Mouse (Mus musculus) forelimb bud, embryonic 11.5 days (tissue): Measurements from ENCODE around the gene Chst11.
"Not testable (repeated sequence)": the region's sequence is repeated elsewhere in the genome, so short reads cannot be mapped to it uniquely, and the experiment has no call there.

ENCODE experiments used
- DNase-seq: peaks from one replicate; pipeline ENCODE4 v3.0.0-alpha.2; 2012; ENCODE audit warnings: low read depth, low spot score

Gene Chst11

DNA sequence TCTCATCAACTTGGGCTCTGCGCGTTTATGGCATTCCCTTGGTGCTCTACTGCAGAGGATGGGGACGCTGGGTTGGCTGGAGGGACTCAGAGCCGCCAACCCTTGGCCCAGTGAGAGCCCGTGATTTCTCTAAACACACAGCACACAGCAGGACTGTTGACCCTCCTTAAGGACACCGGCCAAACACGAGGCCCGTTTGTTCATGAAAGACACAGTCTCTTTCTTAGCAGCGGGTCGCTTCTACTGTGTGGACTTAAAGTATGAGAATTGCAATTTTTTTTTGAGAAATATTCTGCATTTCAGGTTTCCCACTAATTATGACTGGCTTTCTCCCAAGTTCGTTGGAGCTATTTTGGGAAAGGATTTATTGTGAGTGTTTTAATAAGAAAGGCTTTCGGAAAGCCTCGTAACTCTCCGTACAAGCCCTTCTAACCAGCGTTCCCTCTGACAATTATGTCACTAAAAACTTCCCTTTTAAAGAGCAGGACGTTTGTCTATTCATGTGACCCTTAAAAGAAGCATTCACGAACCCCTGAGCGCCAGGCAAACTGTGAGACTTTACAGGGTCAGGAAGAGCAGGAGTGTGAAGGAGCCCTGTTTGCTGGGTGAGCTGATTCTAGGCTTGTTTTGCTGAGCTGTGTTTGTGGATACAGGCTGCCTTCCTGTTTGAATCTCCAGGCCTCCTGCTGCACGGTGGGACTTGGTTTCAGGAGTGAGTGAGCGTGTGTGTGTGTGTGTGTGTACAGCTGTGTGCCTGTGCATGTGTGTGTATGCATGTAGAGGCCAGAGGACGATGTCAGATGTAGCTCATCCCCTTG lies 122.8 kb downstream of the Chst11 start:
- no peak for DNase-seq

DNA sequence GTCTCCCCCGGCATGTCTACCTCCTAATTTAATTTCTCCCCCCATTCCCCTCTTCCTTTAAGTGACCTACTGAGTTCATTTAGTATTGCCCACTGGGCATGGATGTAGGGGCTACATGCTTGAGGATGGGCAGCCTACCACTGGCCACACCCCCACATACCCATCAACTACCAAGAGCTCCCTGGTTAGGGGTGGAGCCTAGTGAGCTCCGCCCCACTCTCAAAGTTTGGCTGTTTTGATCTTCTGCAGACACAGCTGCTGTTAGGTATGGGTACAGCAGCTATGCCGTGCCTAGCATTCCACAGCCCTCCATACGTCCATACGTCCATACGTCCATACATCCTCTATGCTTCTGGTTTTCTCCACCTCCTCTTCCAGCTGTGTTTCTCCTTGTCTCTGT lies 123.6 kb downstream of the Chst11 start:
- no peak for DNase-seq

DNA sequence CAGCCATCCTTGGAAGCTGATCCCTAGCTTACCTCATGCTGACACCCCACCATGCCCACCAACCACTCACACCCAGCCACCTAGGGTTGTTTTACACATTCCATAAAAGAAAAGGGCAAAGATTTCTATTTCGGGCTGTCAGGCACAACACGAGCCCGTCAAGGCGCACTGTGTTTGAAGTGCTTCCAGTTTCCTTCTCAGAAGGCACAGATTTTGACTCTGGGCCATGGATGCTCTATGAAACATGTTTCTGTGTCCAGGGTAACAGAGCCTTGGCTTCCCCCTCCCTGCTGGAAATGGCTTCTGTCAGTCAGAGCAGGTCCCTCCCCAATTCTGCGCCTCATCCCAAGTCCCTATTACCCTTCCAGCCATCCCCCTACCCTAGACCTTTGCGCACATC lies 125.7 kb downstream of the Chst11 start:
- no peak for DNase-seq

DNA sequence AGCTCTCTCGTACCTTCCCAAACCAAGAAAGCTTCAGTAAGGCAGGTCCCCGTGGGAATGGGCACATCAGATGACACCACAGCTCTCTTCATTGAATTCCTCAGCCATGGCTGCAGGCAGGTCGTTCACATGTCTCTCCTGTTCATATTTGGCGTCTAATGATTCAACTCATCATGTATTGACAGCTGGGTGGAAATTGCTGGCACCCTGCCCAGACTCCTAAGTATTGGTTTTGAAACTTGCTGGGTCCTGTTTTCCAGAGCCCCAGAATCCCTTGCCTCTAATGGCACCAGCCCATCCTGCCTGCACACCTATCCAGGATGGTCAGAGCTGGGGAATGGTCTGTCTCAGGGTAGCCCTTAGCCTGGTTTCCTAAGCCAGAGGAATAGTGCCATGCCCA lies 127.0 kb downstream of the Chst11 start:
- DNase-seq, result no peak

DNA sequence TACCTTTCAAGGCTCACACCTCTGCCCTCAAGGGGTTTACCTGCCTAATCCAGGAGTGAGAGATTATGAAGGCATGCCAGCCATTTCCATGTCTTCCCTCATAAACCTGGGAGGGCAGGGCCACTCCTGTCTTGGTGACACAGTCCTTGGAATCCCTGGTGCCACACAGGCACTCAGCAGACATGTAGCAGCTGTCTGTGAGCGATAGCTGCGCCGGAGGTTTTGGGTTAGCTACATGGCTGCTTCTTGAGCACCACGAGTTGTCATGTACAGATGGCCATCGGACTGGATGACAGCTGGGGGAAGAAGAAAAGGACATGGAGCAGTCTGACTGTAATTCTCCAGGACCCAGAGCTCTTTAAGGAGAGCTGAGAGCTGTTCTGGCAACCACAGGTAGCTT lies 129.3 kb downstream of the Chst11 start:
- no peak for DNase-seq

DNA sequence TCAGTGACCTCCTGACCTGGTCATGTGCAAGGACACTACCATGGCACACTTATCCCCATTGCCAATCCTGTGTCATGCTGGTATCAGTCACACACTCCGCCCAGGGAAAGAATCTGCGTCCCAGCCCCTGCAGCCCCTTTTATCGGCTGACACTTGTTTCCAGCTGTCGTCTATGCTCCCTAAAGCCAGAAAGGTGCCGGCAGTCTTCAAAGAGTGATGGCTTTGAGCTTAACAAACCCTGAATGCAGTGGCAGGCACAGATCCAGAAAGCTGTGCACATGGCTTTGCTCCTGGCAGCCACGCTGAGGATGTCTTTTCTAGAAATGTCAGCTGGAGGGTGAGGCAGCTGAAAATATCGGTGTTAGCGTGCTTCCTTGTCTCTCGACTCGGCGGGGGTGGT lies 131.6 kb downstream of the Chst11 start:
- no peak for DNase-seq

DNA sequence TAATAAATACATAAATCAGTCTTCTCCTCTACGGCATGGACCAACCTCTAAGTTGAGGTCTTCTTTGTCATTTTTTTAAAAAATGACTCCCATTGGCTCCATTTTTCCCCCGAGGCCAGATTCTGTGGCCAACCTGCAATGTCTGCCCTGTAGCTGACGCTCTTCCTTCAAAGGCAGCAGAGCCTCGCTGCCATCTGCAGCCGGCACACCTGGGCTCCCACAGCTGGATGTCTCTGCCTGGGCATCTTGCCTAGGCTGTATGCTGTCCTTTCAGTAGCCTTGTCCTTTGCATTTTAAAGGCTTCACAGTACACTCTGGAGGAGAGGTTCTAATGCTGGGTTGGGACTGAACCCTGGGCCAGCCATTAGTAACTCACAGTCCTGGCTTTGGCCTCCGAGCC lies 132.6 kb downstream of the Chst11 start:
- no peak for DNase-seq

DNA sequence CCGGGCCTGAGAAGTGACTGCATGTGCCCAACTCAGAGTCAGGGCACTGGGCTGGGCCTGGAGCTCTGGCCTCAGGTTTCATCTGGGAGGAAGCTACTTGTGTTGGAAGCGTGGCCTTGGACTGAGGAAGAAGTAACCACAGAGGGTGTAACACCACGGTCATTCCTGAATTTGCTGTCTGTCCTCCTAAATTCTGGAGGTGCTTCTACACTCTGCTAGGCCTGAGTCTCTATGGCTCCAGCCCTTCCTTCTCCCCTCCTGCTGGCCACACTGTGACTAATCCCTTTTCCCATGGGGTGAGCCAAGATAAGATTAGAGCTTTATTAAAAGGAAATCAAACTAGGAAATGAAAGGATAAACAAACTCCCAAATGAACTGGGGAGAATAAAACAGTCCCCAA lies 133.3 kb downstream of the Chst11 start:
- DNase-seq, result no peak

DNA sequence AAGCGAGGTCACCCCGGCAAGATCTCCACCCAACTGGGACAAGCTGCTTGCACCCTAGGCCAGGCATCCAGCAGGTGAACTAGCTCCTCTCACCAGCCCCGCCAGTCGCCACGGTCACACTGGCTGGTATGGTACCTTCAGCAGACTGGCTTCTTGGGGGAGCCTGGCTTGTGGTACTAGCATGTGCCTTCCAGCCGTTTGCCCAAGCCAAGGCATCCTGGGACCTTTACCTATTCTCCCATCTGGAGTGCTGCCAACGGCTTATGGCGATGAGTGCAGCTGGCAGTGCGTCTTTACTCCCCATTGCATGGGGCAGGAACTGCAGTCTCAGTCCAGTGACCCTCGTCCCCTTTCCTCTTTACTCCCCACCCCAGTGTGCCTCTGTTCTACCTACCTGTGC lies 133.7 kb downstream of the Chst11 start:
- DNase-seq, result no peak

DNA sequence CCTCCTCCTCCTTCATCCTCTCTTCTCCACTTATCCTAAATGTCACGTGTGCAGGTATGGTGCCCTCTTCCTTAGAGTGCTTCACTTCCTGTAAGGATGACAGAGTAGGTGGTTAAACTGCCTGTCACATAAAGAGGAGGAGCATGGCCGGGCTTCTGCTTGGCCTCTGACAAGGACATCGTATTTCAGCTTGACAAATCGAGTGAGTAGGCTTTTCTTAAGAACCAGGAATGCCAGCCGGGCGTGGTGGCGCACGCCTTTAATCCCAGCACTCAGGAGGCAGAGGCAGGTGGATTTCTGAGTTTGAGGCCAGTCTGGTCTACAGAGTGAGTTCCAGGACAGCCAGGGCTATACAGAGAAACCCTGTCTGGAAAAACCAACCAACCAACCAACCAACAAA lies 134.2 kb downstream of the Chst11 start:
- DNase-seq, result not testable (repeated sequence)

DNA sequence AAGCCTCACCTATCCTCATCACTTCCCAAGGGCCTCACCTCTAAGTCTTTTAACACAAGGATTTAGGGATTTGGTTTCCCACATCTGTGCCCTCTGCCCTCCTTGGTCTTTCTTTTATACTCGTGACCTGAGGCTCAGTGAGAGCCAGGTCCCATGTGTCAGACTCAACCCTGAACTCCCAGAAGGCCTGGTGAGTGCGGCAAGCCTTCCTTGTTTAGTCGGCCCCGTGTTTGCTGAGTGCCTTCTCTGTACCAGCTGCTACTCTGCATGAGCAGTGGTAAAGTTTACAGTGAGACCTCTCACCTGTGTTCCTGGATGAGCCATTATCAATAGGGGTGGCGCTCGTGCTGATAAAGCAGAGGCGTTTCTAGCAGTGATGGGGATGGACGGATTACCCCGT lies 134.6 kb downstream of the Chst11 start:
- no peak for DNase-seq

DNA sequence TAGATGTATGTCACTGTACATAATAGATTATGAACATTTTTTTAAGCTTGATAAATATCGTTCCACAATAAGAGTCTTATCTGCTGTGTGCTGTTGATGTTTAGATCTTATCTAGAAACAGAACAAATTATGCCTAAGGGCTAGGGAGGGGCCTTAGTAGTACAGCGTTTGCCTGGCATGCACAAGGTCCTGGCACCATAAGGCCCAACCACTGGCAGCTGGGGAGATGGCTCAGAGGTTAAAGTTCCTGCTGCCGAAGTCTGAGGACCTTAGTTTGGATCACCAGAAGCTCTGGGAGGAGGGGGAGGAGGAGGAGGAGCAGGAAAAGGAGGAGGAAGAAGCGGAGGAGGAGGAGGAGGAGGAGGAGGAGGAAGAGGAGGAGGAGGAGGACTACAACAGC lies 135.6 kb downstream of the Chst11 start:
- DNase-seq, result no peak

DNA sequence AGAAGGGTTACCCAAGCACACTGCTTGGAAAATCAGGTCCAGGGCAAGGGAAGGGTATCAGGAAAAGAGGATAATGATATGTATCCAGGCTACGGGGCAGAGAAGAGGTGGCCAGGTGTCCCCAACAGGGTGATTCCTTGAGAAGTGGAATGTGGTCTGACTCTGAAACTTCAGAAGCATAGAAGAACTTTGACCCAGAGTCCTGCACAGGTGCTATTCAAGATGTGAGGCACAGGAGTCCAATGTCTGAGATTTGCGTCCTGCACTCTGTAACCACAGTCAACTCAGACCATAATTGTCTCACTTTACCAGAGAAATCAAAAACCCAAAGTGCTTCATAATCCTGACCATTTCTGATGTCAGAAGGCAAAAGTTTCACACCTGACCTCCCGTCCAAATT lies 139.3 kb downstream of the Chst11 start:
- no peak for DNase-seq

DNA sequence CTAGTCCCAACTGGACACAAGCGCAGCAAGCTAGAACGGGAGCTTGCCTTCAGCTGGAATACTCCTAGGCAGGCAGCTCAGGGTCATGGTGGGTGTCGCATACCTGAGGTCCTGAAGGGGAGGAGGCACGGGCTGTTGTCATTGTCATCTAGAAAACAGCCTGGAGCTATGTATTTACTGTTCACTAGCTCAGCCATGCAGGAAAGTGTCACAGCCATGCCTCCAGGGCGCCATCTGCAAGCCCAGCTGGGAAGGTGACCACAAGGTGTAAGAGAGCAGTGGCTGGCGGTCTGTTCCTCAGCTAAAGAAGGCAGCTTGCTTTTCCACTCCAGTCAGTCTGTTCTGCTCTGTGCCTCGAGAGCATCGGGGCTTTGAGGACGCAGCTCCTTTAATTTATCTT lies 141.1 kb downstream of the Chst11 start:
- no peak for DNase-seq

DNA sequence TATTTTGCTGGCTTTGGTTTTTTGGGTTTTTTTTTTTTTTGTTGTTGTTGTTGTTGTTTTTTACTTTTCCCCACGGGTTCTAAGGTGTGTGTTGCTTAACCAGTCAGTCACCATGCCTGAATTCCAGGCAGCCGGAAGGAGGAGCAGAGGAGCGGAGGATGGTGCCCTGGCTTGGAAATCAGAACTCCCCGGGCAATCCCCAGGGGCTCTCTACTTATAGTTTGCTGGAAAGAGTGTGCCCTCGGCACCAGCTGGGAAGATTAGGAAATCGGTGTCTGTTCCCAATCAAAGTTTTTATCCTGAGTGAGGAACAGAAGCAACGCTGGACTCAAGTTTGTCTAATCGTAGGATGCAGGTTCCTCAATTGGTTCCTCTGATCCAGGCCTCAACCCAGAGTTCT lies 143.1 kb downstream of the Chst11 start:
- no peak for DNase-seq

DNA sequence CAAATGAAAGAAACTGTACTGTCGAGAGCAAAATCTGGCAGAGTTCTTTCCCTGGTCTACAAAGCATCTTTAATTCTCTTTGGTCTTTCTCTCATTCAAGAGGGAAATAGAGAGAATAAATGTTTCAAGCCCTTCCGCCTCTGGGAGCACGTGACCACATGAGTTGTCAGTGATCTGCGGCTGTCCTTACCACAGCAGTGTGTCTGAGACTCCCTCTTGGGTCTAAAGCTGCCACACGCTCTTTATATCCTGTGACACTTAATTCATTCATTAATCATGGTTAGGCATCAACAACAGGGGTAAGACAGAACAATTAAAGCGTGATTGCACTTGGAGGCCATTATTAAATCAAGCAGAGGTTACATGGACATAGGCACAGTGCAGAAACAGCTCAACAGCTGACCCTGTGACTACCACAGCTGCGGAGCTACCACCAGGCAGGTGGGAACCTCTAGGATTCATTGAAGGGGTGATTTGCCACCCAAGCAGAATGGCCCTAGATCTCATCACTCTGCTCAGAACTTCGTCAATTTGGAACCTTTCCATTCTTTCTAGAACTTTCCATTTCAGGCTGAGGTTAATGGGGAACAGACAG lies 144.4 kb downstream of the Chst11 start:
- DNase-seq, result no peak

DNA sequence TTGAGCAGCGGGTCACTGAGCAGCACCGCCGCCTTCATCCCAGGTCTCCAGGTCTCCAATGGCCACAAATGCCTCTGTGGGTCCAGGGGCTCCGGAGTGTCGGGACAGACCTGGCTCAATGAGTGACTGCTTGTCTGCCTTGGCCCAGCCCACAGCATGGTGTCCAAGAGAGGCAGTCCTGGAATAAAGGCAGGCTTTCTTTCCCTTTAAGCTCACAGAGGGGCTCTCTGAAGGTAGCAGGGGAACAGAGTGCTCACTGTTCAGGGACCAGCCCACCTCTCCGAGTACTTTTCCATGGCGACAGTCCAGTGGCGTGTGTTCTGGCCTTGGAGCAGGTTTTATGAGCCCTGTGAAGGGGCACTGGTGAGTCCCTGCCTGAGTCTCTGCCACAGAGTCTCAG lies 145.3 kb downstream of the Chst11 start:
- DNase-seq, result peak; percentile 59

DNA sequence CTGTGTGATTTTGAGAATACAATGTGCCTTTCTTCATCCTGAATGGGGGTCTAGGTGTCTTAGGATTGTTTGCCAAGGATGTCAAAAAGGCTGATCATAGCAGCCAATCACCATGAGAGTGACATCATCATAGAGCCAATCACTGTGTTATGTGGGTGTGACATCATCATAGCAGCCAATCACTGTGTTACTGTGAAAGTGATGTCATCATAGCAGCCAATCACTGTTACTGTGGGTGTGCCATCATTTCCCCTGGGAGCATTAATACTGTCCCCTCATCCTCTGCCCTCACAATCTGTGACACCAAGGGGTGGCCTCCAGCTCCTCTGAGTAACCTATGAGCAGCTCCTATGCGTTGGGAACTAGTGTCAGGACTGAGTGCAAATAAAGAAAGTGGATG lies 146.6 kb downstream of the Chst11 start:
- DNase-seq, result no peak

DNA sequence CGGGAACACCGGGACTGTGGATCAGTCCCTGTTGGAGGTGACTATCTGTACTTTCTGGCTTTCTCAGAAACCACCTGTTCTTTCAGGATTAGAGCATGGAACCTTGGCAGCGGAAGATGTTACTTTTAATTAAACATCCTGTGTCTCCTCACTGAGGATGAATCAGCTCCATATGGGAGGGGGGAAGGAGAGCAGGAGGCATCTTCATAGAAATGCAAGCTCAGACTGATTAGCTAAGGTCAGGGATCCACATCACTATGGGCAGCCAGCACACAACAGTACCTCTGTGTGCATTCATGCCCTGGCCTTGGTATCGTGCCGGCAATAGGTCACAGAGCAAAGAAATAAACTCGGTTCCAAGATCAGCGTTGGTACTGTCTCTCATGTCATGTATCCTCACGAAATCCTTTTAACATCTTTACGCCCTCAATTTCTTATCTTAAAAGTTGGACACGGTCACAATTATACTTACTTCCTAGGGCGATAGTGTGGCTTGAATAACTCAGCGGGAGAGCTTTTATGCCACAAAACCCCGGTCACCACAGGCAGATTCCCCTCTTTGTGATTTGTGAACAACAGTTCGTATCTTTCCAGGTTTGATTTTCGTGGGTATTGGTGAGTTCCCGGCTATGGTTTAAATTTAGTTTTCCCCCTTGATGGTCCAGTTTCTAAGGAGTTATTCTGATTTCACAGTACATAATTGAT lies 148.7 kb downstream of the Chst11 start:
- DNase-seq, result no peak

DNA sequence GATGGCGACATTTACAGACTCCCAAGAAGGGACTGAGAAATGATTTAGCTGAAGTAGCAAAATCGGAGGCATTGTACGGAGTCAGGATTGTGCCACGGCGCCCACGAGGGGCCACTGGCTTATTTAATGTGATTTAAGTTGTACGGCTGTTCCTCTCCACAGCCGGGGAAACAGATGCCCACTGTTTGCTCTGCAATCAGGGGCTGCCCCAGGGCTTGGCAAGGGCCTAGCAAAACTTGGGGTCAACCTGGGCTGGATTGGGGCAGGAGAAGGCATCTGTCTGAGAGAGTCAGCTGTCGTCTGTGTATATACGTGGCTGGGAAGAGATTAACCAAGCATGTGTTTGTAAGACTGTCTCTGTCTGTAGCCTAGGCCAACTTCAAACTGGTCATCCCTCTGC lies 149.6 kb downstream of the Chst11 start:
- DNase-seq, result peak; percentile 52

DNA sequence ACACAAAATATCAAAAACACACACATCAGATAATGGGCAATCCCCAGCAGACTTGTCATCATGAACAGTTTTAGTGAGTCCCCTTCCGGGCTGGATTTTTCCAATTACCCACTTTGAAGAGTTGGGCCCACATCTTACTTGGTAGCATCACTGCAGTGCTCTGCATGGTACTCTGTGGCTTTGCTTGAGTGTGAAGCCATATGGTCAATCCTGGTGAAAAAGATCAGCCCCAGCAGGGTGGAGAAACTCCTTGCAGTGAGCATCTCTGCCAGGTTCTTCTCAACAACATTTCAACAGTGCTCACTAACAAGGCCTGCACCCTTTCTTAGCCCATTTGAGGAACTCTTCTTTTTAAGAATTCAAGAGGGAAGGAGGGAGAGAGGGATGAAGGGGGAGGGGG lies 150.7 kb downstream of the Chst11 start:
- no peak for DNase-seq

DNA sequence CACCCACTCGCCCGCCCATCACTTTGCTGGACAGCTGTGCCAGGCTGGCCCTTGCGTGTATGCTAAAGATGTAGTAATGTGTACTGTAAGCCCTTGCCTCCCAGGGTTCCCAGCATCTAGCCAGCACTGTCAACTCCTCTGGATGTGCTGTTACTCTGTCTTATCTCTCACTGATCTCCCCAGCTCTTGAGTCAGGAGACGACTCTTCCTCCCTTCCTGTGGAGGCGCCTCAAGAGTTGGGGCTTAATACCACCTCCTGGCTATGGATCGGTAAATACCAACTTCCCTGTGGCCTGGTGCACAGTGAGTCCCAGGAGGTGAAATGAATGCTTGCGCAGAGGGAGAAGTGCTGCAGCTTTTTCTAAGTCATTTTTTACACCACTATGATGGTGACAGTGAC lies 151.8 kb downstream of the Chst11 start:
- no peak for DNase-seq

DNA sequence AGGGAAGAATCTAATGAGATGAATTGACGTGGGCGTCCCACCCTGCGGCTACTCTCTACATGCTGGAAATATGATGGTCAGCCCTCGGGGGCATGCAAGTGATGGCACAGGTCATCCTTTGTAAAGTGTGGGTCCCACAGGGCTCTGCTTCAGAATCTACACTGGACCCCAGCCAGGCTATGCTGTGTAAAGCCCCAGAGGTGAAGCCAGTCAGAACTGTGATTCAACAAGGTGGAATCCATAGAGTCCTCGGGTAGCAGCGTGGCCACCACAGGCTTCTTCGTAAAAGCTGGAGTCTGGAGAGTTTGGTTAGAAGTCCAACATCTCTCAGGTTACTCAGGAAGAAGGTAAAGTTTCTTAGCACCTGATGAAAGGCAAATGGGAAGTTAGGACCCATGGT lies 154.0 kb downstream of the Chst11 start:
- DNase-seq, result no peak
